Mouse (Mus musculus) ES-E14 (cell line): ENCODE data around the gene S100a4.

Experiments used
- MAFK ChIP-seq: IDR thresholded peaks from 2 replicates; pipeline ENCODE4 v1.6.1; 2014; ENCODE audit warnings: mild to moderate bottlenecking, low read depth, low read length, inconsistent platforms; ENCODE audit not compliant: insufficient read depth
- ZC3H11A ChIP-seq: IDR thresholded peaks from 2 replicates; pipeline ENCODE4 v1.6.1; 2012; ENCODE audit warnings: low read depth, mild to moderate bottlenecking, inconsistent platforms, low read length, borderline replicate concordance
- ZNF384 ChIP-seq: IDR thresholded peaks from 2 replicates; pipeline ENCODE4 v1.6.1; 2012; ENCODE audit warnings: low read depth, low read length, inconsistent platforms

GRCm38 (mm10) chr3:90582556-90582955, 21.0 kb upstream of the S100a4 start:
- TF ChIP-seq ZC3H11A = no peak
- TF ChIP-seq MAFK = no peak
- TF ChIP-seq ZNF384 = no peak
